8 mouse cellular contexts compared by ENCODE assay signal in genomic region chrX:61119499-61119898, GRCm38 (mm10).
DNase-seq lines count a peak whose midpoint lies in the region; ATAC-seq lines count a peak whose summit lies in the region.

No protein-coding gene starts in this region.

- no peaks in the 10 kb centered on the region for H3K4me1 ChIP-seq in intestine, embryonic 16.5 days (ENCODE audit: control insufficient read depth, insufficient read depth, low read length)
- no peaks in the 10 kb centered on the region for H3K4me1 ChIP-seq in intestine, embryonic 15.5 days (replicated peaks)
- H3K4me1 ChIP-seq in heart, embryonic 16.5 days (ENCODE audit: control insufficient read depth, insufficient read depth, low read length) = no peaks in the 10 kb centered on the region
- H3K4me1 ChIP-seq in neural tube, embryonic 14.5 days (ENCODE audit: control insufficient read depth, insufficient read depth, low read length) = no peaks in the 10 kb centered on the region

- no peak overlapping the region for H3K9ac ChIP-seq in intestine, embryonic 16.5 days (ENCODE audit: low read depth, low read length)
- H3K9ac ChIP-seq in intestine, embryonic 15.5 days = no peak overlapping the region
- H3K9ac ChIP-seq in heart, embryonic 16.5 days (ENCODE audit: low read length) = no peak overlapping the region
- H3K9ac ChIP-seq in neural tube, embryonic 14.5 days (replicated peaks; ENCODE audit: low read depth, low read length) = no peak overlapping the region

- WGBS in intestine, embryonic 16.5 days = 24% methylated on average over 6 of the region's 6 CpGs
- WGBS in intestine, embryonic 15.5 days = 36% methylated on average over 5 of the region's 6 CpGs
- WGBS in heart, embryonic 16.5 days = 27% methylated on average over 6 of the region's 6 CpGs
- WGBS in neural tube, embryonic 14.5 days = 30% methylated on average over 6 of the region's 6 CpGs

- H3K36me3 ChIP-seq in intestine, embryonic 16.5 days (ENCODE audit: control insufficient read depth, insufficient read depth, low read length) = no peaks in the 10 kb centered on the region
- H3K36me3 ChIP-seq in intestine, embryonic 15.5 days = no peaks in the 10 kb centered on the region
- H3K36me3 ChIP-seq in heart, embryonic 16.5 days (ENCODE audit: control insufficient read depth, insufficient read depth) = no peaks in the 10 kb centered on the region
- H3K36me3 ChIP-seq in neural tube, embryonic 14.5 days (ENCODE audit: control insufficient read depth, insufficient read depth, low read length) = no peaks in the 10 kb centered on the region

- H3K4me3 ChIP-seq in intestine, embryonic 16.5 days (ENCODE audit: low read length) = no peak overlapping the region
- H3K4me3 ChIP-seq in intestine, embryonic 15.5 days (replicated peaks) = no peak overlapping the region
- H3K4me3 ChIP-seq in heart, embryonic 16.5 days (ENCODE audit: low read length) = no peak overlapping the region
- no peak overlapping the region for H3K4me3 ChIP-seq in neural tube, embryonic 14.5 days (ENCODE audit: low read depth, low read length)

- no peaks in the 10 kb centered on the region for H3K9me3 ChIP-seq in intestine, embryonic 16.5 days (ENCODE audit: control insufficient read depth, low read length)
- H3K9me3 ChIP-seq in intestine, embryonic 15.5 days = no peaks in the 10 kb centered on the region
- no peaks in the 10 kb centered on the region for H3K9me3 ChIP-seq in heart, embryonic 16.5 days (replicated peaks; ENCODE audit: control insufficient read depth, low read length)
- no peaks in the 10 kb centered on the region for H3K9me3 ChIP-seq in neural tube, embryonic 14.5 days (ENCODE audit: control insufficient read depth, low read length)

- H3K27me3 ChIP-seq in intestine, embryonic 16.5 days (replicated peaks; ENCODE audit: control insufficient read depth, insufficient read depth, low read length) = no peaks in the 10 kb centered on the region
- no peaks in the 10 kb centered on the region for H3K27me3 ChIP-seq in intestine, embryonic 15.5 days (replicated peaks)
- no peaks in the 10 kb centered on the region for H3K27me3 ChIP-seq in heart, embryonic 16.5 days (ENCODE audit: control insufficient read depth, insufficient read depth, low read length)
- no peaks in the 10 kb centered on the region for H3K27me3 ChIP-seq in neural tube, embryonic 14.5 days (ENCODE audit: control insufficient read depth, insufficient read depth, low read length)

- DNase-seq in cerebellum, postnatal 10 days = peak; percentile 12 to 26
- peak; percentile 40 to 63 for DNase-seq in left cerebral cortex, adult 9 months (ENCODE audit: low spot score in 2 of 2)
- no peak for DNase-seq in kidney, postnatal 36 days

- H3K27ac ChIP-seq in intestine, embryonic 16.5 days (ENCODE audit: low read length) = no peak overlapping the region
- H3K27ac ChIP-seq in intestine, embryonic 15.5 days = no peak overlapping the region
- H3K27ac ChIP-seq in heart, embryonic 16.5 days (ENCODE audit: low read length) = no peak overlapping the region
- H3K27ac ChIP-seq in neural tube, embryonic 14.5 days (ENCODE audit: low read depth, low read length) = no peak overlapping the region

- H3K4me2 ChIP-seq in intestine, embryonic 16.5 days (ENCODE audit: low read depth, low read length) = no peak overlapping the region
- H3K4me2 ChIP-seq in intestine, embryonic 15.5 days (replicated peaks) = no peak overlapping the region
- H3K4me2 ChIP-seq in heart, embryonic 16.5 days (ENCODE audit: low read depth, low read length) = 0 out of 2 replicates have a peak overlapping the region, but pooled peaks have one; percentile 6
- peak overlapping the region; percentile 5 for H3K4me2 ChIP-seq in neural tube, embryonic 14.5 days (ENCODE audit: low read depth, low read length)

- 0 out of 2 replicates have a peak, but pooled peaks have one; percentile 40 for ATAC-seq in intestine, embryonic 16.5 days
- ATAC-seq in intestine, embryonic 15.5 days = no peak
- ATAC-seq in heart, embryonic 16.5 days (replicated peaks; ENCODE audit: extremely low read depth, insufficient read depth, low FRiP score) = no peak; the same call in 1 of the 2 replicates
- ATAC-seq in neural tube, embryonic 14.5 days (ENCODE audit: low read depth) = peak; percentile 53; the same call in 1 of the 2 replicates
- no peak for ATAC-seq in megakaryocyte, adult 5-6 weeks (ENCODE audit: poor library complexity, severe bottlenecking)

Comparison
In these comparisons a context has a peak if more than half of its experiments do, and no peak if none do; other contexts are left out.
1. ATAC-seq: peak in intestine, embryonic 16.5 days (single experiment) and neural tube, embryonic 14.5 days (single experiment); none in intestine, embryonic 15.5 days (single experiment), heart, embryonic 16.5 days (single experiment) and megakaryocyte, adult 5-6 weeks (single experiment).
2. H3K4me2 ChIP-seq: peak in heart, embryonic 16.5 days (single experiment) and neural tube, embryonic 14.5 days (single experiment); none in intestine, embryonic 16.5 days (single experiment) and intestine, embryonic 15.5 days (single experiment).
3. DNase-seq: peak in cerebellum, postnatal 10 days (2 of 2) and left cerebral cortex, adult 9 months (2 of 2); none in kidney, postnatal 36 days (0 of 2).